Mouse (Mus musculus) ovary, postnatal 36 days (tissue): ENCODE data around the gene Gga3.

Source experiments
- DNase-seq: peaks from one replicate; pipeline ENCODE4 v3.0.0; 2022; ENCODE audit warnings: low spot score, mixed read lengths

Gga3 gene

GRCm38 (mm10) chr11:115630532-115631504, 27.0 kb upstream of the Gga3 start:
- no peak for DNase-seq

DNA sequence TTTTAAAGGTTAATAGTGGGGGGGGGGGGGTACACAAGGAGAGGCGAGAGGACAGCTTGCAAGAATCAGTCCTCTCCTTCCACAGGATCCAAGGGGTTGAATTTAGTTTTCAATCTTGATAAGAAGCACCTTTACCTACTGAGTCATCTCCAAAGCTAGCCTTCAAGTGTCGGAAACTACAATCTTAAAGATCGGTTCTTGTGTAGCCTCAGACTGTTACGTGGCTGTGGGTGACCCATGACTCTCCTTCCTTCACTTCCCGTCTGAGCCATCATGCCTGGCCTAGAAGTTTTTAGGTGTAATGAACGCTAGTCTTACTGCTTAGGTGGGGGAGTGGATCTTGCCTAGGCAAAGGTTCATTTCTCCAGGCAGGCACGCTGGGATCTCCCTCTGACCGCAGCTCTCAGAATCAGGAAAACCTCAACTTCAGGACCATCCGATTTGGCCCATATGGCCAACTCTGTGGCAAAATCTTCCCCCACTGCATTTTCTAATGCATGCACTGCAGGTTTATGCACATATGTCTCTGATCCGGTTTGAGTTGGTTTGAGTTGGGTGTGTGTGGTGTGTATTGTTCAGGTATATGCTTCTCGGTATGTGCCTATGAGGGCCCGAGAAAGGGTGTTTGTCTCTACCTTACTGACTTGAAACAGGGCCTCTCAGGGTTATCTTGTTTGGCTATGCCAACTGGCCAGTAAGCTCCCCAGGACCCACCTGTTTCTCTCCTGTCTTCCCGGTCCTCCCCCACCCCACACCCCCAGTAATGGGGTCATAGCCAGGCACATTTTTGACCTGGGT, 26.1 kb upstream of the Gga3 start:
- no peak for DNase-seq

- no peak for DNase-seq
Observed at GRCm38 (mm10) chr11:115628465-115629101, 24.7 kb upstream of the Gga3 start.

DNA sequence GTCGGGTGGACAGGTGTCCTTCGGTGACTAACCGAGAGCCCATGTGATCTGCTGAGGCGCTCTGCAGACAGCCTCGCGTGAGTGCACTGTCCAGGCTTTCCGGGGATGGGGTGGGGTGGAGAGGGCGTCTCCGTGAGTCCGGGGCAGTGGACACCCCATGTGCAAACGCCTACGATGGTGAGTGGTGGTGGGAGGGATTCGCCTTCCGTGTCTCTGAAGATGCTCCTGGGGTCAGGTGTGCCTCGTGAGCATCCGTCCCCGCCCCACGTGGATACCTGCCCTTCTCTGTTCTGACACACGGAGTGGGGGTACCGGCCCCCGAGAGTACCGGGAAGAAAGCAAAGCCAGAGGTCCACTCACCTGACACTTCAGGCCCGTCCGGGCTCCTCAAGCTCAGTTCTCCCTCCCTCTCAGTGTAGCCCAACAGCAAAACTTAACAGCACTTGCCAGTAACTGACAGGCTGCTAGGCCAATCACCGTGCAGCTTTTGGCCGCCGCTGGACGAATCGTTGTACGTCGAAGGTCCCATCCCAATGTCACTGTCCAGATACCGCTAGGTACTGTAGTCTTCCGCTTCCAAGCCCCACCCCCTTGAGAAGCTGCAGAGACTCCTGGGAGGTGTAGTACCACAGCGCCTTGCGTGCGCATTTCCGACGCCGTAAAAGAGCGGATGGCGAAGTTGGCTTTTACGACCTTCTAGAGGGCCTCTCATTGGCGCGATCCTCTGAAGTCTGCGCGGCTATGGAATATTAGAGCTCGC, 24.0 kb upstream of the Gga3 start, which contains the start of gene Slc25a19:
TSS of gene Slc25a19 (minus strand) at position 591 of the 760 bp plus-strand sequence.
- peak; percentile 97 for DNase-seq

GRCm38 (mm10) chr11:115626824-115627616, 23.2 kb upstream of the Gga3 start:
- DNase-seq, result no peak

DNA sequence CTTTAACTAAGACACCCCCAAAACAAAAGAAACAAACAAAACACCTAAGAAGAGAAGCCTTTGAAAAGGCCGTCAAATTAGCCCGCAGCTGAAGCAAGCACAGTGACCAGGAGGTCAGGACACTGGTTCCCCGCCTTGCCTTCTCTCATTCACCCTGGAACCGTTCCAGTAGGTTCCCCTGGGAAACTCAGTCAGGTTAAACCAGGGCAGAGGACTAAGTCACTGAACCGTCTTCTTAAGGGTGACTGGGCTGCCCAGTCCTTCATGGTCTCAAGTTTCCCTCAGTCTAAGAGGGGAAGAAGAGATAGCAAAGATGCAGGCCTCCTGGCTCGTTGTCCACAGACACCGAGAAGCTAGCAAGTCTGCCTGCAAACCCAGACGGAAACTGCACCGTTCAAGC, 22.0 kb upstream of the Gga3 start:
- no peak for DNase-seq

- DNase-seq, result no peak
Observed at GRCm38 (mm10) chr11:115623487-115624070, 19.7 kb upstream of the Gga3 start.

DNA sequence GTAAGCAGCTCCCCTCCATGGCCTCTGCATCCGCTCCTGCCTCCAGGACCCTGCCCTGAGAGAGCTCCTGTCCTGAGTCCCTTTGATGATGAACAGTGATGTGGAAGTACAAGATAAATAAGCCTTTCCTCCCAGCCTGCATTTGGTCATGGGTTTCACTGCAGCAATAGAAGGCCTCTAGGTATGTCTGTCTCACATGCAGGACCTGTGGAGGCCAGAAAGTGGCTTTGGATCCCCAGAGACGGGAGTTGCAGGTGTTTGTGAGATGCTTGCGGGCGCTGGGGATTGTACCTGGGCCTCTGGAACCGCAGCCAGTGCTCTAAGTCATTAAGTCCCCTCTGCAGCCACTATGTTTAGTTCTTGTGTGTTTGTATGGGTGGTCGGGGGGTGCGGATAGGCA, 16.1 kb upstream of the Gga3 start:
- no peak for DNase-seq

GRCm38 (mm10) chr11:115618732-115619516, 15.1 kb upstream of the Gga3 start:
- DNase-seq, result no peak

DNA sequence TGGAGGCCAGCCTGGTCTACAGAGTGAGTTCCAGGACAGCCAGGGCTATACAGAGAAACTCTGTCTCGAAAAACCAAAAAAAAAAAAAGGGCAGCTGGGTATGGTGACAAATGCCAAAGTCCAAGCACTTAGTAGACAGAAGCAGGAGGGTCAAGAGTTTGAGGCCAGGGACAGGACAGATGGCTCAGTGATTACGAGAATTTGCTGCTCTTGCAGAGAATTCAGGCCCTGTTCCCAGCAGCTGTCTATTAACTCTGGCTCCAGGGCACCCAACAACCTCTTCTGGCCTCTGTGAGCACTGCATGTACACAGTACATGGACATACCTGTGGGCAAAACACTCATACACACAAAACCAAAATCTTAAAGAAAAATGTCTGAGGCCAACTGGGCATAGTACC, 14.2 kb upstream of the Gga3 start:
- DNase-seq, result no peak

DNA sequence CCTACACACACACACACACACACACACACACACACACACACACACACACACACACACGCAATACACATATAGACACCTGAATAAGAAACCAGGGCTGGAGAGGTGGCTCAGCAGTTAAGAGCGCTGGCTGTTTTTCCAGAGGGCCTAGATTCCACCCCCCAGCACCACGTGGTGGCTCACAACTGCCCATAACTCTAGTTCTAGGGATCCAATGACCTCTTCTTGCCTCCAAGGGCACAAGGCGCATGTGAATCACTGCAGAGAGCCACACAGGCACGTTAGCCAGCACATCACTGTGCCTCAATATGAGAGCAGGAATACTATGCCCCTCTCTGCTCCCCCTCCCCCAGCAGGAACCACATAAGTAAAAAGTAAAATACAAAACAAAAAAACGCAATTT, 13.0 kb upstream of the Gga3 start:
- DNase-seq, result no peak

GRCm38 (mm10) chr11:115616371-115616770, 12.5 kb upstream of the Gga3 start:
- no peak for DNase-seq

DNA sequence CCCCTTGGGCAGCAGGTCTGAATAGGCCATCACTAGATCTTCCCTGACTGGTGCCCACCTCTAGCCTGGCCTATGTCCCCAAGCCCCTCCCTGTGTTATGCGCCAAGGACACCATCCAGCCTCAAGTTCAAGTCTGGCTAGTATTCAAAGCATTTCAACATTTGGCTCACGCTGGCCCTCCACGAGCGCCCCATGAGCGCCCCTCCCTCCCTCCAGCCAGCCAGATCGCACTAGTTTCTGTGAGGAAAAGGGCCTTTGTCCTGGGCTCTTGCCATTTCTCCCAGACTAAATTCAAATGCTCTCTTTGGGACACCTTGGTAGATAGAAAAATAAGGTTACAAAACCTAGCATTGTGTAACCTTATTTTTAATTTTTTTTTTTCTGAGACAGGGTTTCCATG, 12.0 kb upstream of the Gga3 start:
- DNase-seq, result peak; percentile 43

DNA sequence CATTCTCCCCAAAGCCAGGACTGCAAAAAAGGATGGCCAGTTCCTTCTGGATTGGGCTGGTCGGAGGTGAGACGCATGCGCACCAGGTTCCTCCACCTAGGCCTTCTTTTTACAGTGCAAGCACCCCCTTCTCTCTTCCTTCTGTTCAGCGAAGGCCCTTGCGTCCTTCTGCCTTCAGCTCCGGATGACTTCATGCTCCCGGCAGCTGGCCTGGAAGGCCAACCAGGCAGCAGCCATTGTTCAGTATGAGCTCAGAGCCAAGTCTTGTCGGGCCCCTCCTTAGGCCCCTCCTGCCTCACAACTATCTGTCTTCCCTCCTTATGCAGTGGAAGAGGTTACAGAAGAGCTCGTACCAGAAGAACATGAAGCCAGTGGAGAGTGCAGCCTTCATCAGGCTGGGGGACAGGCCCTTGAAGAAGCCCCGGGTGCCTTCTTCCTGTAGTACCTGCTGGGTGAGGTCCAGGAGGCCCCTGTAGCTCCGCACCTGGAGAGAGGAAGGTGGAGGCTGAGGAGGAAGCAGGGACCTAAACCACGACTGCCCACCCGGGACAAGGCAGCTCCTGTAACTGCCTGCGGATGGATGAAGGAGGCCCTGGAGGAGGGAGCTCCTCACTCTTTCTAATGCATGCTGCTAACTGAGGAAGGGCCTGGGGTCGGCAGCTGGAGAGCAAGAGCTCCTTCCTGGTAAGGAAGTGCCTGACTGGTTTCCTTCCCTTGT, 11.4 kb upstream of the Gga3 start:
- DNase-seq, result peak; percentile 44

GRCm38 (mm10) chr11:115614346-115615107, 10.7 kb upstream of the Gga3 start:
- DNase-seq, result no peak

DNA sequence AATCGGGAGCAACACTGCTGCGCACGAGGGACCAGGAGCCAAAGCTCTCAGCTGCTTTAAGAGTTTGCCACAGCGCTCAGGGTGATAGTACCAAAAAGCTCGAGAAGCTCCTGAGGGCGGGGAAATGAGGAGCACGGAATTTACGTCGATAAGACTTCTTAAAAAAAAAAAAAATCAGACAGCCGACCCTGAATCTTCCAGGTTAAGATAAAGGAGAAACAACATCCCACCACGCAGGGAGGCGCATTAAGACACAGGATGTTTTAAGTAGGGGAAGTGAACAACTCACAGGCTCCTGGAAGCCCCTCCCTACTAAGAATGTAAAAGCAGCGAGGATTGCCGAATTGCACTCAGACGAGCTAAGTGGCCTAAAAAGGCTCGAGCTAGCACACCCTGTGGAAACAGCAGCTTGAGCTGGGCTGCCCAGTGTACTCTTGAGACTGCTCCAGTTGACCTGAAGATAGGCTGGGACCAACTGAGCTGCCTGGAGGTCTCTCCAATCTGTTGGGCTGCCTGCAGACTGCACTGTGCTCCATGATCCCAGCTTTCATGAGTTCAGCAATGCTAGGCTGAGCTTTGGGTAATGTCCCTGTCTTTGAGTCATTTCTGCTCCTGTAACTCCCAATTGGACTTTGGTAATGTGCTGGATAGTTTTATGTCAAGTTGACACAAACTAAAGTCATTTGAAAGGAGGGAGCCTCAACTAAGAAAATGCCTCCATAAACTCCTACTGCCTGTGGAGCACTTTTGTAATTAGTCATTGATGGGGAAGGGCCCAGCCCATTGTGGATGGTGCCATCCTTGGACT, 9.5 kb upstream of the Gga3 start:
- DNase-seq, result peak; percentile 21

DNA sequence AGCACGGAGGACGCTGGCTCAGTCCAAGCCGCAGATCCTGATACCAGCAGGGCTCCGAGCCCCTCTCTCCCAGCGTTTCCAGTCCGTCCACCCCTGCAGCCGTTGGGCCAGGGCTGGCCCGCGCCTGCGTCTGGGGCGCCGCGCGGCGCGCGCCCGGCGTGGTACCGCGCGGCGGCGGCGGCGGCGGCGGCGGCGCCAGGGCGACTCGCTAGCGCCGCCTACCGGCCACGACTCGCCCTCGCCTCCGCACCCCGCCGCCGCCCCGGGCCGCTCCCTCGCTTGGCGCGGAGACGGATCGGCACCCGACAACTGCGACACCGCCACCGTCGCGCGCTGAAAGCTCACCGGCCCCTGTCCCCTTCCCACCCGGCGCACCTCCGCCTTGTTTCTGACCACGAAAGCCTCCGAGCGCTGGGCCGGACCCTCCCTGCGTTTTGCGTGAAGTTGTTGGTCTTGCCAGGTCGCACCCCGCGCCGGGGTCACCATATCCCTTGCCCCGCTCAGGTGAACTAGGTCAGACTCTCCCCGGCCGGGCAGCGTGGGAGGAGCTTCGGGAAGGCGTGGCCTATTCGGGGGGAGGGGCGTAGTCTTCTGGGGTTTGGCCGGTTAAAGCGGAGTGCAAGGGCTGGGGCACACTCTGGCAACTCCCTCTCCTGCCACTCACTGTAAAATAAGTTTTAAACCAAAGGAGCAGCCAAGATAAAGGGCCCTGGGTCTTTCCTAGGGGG, 8.7 kb upstream of the Gga3 start, which contains the start of gene Mif4gd:
TSS of gene Mif4gd (minus strand) at position 560 of the 728 bp plus-strand sequence.
- peak; percentile 91 for DNase-seq
